Mouse (Mus musculus): ENCODE measurements at regions not wholly inside any gene's neighbourhood (a gene's known extent, or its start where the extent isn't known, plus 50 kb on each side); places are given as distances from the start of the nearest gene placed in this dataset.

DNA sequence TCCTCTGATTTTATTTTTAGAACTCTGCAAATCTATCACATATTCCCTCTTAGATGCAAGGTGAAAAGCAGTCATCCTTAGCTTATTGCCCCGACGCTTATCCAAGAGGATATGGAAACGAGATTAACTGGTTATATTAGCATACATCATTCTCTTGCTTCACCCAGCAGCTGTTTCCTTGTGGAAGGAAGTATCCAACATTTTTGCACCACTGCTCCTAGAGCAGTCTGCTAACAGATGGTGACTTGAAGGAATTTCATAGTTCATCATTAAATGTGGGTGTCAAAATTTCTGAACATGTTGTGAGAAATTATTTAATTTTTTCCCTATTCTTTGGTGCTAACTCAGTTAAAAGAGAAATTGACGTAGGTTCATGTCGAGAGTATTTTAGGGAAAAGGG lies 107.0 kb downstream of the Nup35 start:
- TF ChIP-seq POLR2A (IDR thresholded peaks at IDR 0.05; ENCODE audit: extremely low read depth, insufficient read depth, low read length) = no peak
- no peak for TF ChIP-seq CTCF (IDR thresholded peaks at IDR 0.05; ENCODE audit: extremely low read depth, insufficient read depth, low read length)
